Mouse (Mus musculus) midbrain, postnatal 0 days (tissue): ENCODE measurements around the gene Cox4i2. TPM values are rescaled to one million over a fixed set of nuclear protein-coding genes. Genes with fewer than 3 reads are reported as not detected.

Experiments used
- ATAC-seq: fragments of 200-750 bp; cut with Nextera tagmentation; 2 replicates; pipeline ENCODE4 v1.8.0; 2017; ENCODE audit warnings: moderate number of reproducible peaks, mild to moderate bottlenecking, moderate TSS enrichment, moderate library complexity; ENCODE audit not compliant: low FRiP score
- DNase-seq: peaks from one replicate; pipeline ENCODE4 v3.0.0-alpha.2; 2015; ENCODE audit warnings: low spot score
- H3K27ac ChIP-seq: fragments of 300-500 bp; sonication (generic); 2 replicates; pipeline ENCODE4 v1.5.1; 2014; ENCODE audit warnings: low read depth, mild to moderate bottlenecking, low read length, mixed read lengths
- H3K27me3 ChIP-seq: fragments of 300-500 bp; sonication (generic); 2 replicates; pipeline ENCODE4 v1.6.1; 2014; ENCODE audit warnings: low read length, control low read depth, mixed read lengths; ENCODE audit not compliant: insufficient read depth
- H3K36me3 ChIP-seq: fragments of 300-500 bp; sonication (generic); 2 replicates; pipeline ENCODE4 v1.6.1; 2014; ENCODE audit warnings: low read length, control low read depth, mixed read lengths; ENCODE audit not compliant: insufficient read depth
- H3K4me1 ChIP-seq: fragments of 300-500 bp; sonication (generic); 2 replicates; pipeline ENCODE4 v1.6.1; 2014; ENCODE audit warnings: mild to moderate bottlenecking, control low read depth, antibody characterized with exemption, low read length, mixed read lengths; ENCODE audit not compliant: insufficient read depth
- H3K4me2 ChIP-seq: fragments of 300-500 bp; sonication (generic); 2 replicates; pipeline ENCODE4 v1.6.1; 2014; ENCODE audit warnings: low read depth, mild to moderate bottlenecking, low read length, mixed read lengths; ENCODE audit not compliant: poor library complexity, severe bottlenecking
- H3K4me3 ChIP-seq: fragments of 300-500 bp; sonication (generic); 2 replicates; pipeline ENCODE4 v1.5.1; 2014; ENCODE audit warnings: low read depth, mild to moderate bottlenecking, low read length, moderate library complexity
- H3K9ac ChIP-seq: fragments of 300-500 bp; sonication (generic); replicated peaks from 2 replicates; pipeline ENCODE4 v1.6.1; 2014; ENCODE audit warnings: mild to moderate bottlenecking, low read length, moderate library complexity, mixed read lengths; ENCODE audit not compliant: poor library complexity, severe bottlenecking
- H3K9me3 ChIP-seq: fragments of 300-500 bp; sonication (generic); 2 replicates; pipeline ENCODE4 v1.6.1; 2016; ENCODE audit warnings: low read length, control low read depth
- CTCF ChIP-seq: IDR thresholded peaks from 2 replicates; pipeline ENCODE4 v1.5.1; 2016; ENCODE audit warnings: antibody characterized with exemption, mild to moderate bottlenecking
- WGBS: fragments of 180-500 bp; shearing (Covaris S2); extraction: QIAGEN DNeasy Blood & Tissue Kit; methylation state at CpG from one replicate; pipeline ENCODE4 v1.1.7; 2014; 5-methylcytosine and 5-hydroxymethylcytosine counted together
- polyA plus RNA-seq: library from polyadenylated mRNA; unstranded; fragments of >200 nt; fragmentation: Nextera tagmentation; extraction: Ambion mirVana; gene quantifications from 2 replicates; pipeline ENCODE4 v1.2.1, GENCODE M21; 2015
- total RNA-seq: library from RNA; depleted of rRNA; stranded (reverse); fragments of >200 nt; gene quantifications from 2 replicates; pipeline ENCODE4 v1.2.3, GENCODE M21; 2014

The Cox4i2 gene
- total and polyA plus RNA-seq, 2 experiments from 2014 or later, result 2.0 to 3.3 TPM

GRCm38 (mm10) chr2:152767618-152768271 lies 13.8 kb downstream of the Cox4i2 start:
- no peak overlapping the region for H3K27ac ChIP-seq
- no peaks in the 10 kb centered on the region for H3K9me3 ChIP-seq
- H3K4me1 ChIP-seq, result no peaks in the 10 kb centered on the region
- H3K9ac ChIP-seq, result no peak overlapping the region
- H3K36me3 ChIP-seq, result no peaks in the 10 kb centered on the region
- no peaks in the 10 kb centered on the region for H3K27me3 ChIP-seq
- TF ChIP-seq CTCF, result peak; percentile 53
- no peak overlapping the region for H3K4me2 ChIP-seq
- DNase-seq, result no peak
- no peak for ATAC-seq
- WGBS, result 66% methylated on average over 12 of the region's 12 CpGs
- H3K4me3 ChIP-seq, result no peak overlapping the region

- whole genome bisulfite sequencing, result 85% methylated on average over 7 of the region's 7 CpGs
- ATAC-seq, result no peak
- Histone ChIP-seq H3K27me3 (no peaks in the 10 kb centered on the region), H3K27ac (no peak overlapping the region), H3K4me1 (no peaks in the 10 kb centered on the region), H3K9ac (no peak overlapping the region), H3K4me3 (no peak overlapping the region), H3K4me2 (no peak overlapping the region), H3K36me3 (no peaks in the 10 kb centered on the region), H3K9me3 (no peaks in the 10 kb centered on the region)
- no peak for DNase-seq
- TF ChIP-seq CTCF, result no peak
Observed at GRCm38 (mm10) chr2:152769677-152770076, 15.7 kb downstream of the Cox4i2 start.

- Histone ChIP-seq H3K27ac (no peak overlapping the region), H3K9me3 (no peaks in the 10 kb centered on the region), H3K9ac (no peak overlapping the region), H3K4me3 (no peak overlapping the region), H3K4me2 (no peak overlapping the region), H3K4me1 (no peaks in the 10 kb centered on the region), H3K36me3 (no peaks in the 10 kb centered on the region), H3K27me3 (no peaks in the 10 kb centered on the region)
- ATAC-seq, result no peak
- no peak for DNase-seq
- TF ChIP-seq CTCF, result no peak
- 95% methylated on average over 9 of the region's 9 CpGs for WGBS
Observed at GRCm38 (mm10) chr2:152771571-152771970, 17.6 kb downstream of the Cox4i2 start.

GRCm38 (mm10) chr2:152772231-152772630 lies 18.3 kb downstream of the Cox4i2 start:
- ATAC-seq (no peak), DNase-seq (no peak)
- Histone ChIP-seq H3K4me3 (no peak overlapping the region), H3K4me1 (no peaks in the 10 kb centered on the region), H3K27me3 (no peaks in the 10 kb centered on the region), H3K36me3 (no peaks in the 10 kb centered on the region), H3K4me2 (no peak overlapping the region), H3K9ac (no peak overlapping the region), H3K27ac (no peak overlapping the region), H3K9me3 (no peaks in the 10 kb centered on the region)
- WGBS, result 19% methylated on average over 1 of the region's 1 CpGs
- TF ChIP-seq CTCF, result no peak

- Histone ChIP-seq H3K9ac (no peak overlapping the region), H3K36me3 (peaks cover 8% of the 10 kb centered on the region), H3K4me3 (no peak overlapping the region), H3K27ac (no peak overlapping the region), H3K4me2 (no peak overlapping the region), H3K9me3 (no peaks in the 10 kb centered on the region), H3K27me3 (no peaks in the 10 kb centered on the region), H3K4me1 (no peaks in the 10 kb centered on the region)
- no peak for TF ChIP-seq CTCF
- 80% methylated on average over 4 of the region's 4 CpGs for WGBS
- no peak for ATAC-seq
- DNase-seq, result no peak
Observed at GRCm38 (mm10) chr2:152775357-152775756, 21.4 kb downstream of the Cox4i2 start.

GRCm38 (mm10) chr2:152776019-152776418 lies 22.0 kb downstream of the Cox4i2 start:
- ATAC-seq (no peak), DNase-seq (no peak)
- H3K36me3 ChIP-seq, result peaks cover 15% of the 10 kb centered on the region
- no peaks in the 10 kb centered on the region for H3K9me3 ChIP-seq
- H3K4me2 ChIP-seq, result no peak overlapping the region
- H3K4me1 ChIP-seq, result no peaks in the 10 kb centered on the region
- no peak overlapping the region for H3K9ac ChIP-seq
- TF ChIP-seq CTCF, result no peak
- H3K4me3 ChIP-seq, result no peak overlapping the region
- no peak overlapping the region for H3K27ac ChIP-seq
- H3K27me3 ChIP-seq, result no peaks in the 10 kb centered on the region
- 79% methylated on average over 3 of the region's 3 CpGs for WGBS
